Mouse (Mus musculus) liver, embryonic 13.5 days (tissue): ENCODE data around the gene Il31. TPM values are rescaled to one million over a fixed set of nuclear protein-coding genes. Genes with fewer than 3 reads are reported as not detected.
A peak's percentile ranks its signal among the peaks of the same experiment; 100 is the strongest.

Experiments
- ATAC-seq: fragments of 200-750 bp; cut with Nextera tagmentation; 2 replicates; pipeline ENCODE4 v1.8.0; 2017; ENCODE audit warnings: low read depth, mild to moderate bottlenecking, moderate number of reproducible peaks, moderate library complexity
- DNase-seq: peaks from one replicate; pipeline ENCODE4 v3.0.0; 2022
- H3K27ac ChIP-seq: fragments of 300-500 bp; sonication (generic); 2 replicates; pipeline ENCODE4 v1.5.1; 2015; ENCODE audit warnings: moderate library complexity, mild to moderate bottlenecking, inconsistent platforms
- H3K27me3 ChIP-seq: fragments of 300-500 bp; sonication (generic); 2 replicates; pipeline ENCODE4 v1.6.1; 2015; ENCODE audit warnings: mild to moderate bottlenecking, inconsistent platforms
- H3K36me3 ChIP-seq: fragments of 300-500 bp; sonication (generic); 2 replicates; pipeline ENCODE4 v1.6.1; 2015; ENCODE audit warnings: mild to moderate bottlenecking, inconsistent platforms
- H3K4me1 ChIP-seq: fragments of 300-500 bp; sonication (generic); replicated peaks from 2 replicates; pipeline ENCODE4 v1.6.1; 2015; ENCODE audit warnings: inconsistent platforms
- H3K4me2 ChIP-seq: fragments of 300-500 bp; sonication (generic); 2 replicates; pipeline ENCODE4 v1.6.1; 2015; ENCODE audit warnings: inconsistent platforms, mild to moderate bottlenecking, moderate library complexity
- H3K4me3 ChIP-seq: fragments of 300-500 bp; sonication (generic); replicated peaks from 2 replicates; pipeline ENCODE4 v1.5.1; 2015; ENCODE audit warnings: mild to moderate bottlenecking, inconsistent platforms
- H3K9ac ChIP-seq: fragments of 300-500 bp; sonication (generic); 2 replicates; pipeline ENCODE4 v1.6.1; 2015; ENCODE audit warnings: mild to moderate bottlenecking, inconsistent platforms
- H3K9me3 ChIP-seq: fragments of 300-500 bp; sonication (generic); replicated peaks from 2 replicates; pipeline ENCODE4 v1.6.1; 2016; ENCODE audit warnings: inconsistent platforms
- WGBS: fragments of 180-500 bp; shearing (Covaris S2); methylation state at CpG from one replicate; pipeline ENCODE4 v1.1.7; 2015; ENCODE audit not compliant: insufficient replicate concordance; 5-methylcytosine and 5-hydroxymethylcytosine counted together
- polyA plus RNA-seq: library from polyadenylated mRNA; unstranded; fragments of >200 nt; fragmentation: Nextera tagmentation; extraction: Ambion mirVana; gene quantifications from 2 replicates; pipeline ENCODE4 v1.2.1, GENCODE M21; 2015

Il31 gene
- polyA plus RNA-seq: not detected in 2 replicates

GRCm38 (mm10) chr5:123489112-123489785 lies at the start of gene Il31, which contains the start of gene Lrrc43:
Gene Il31, minus strand, starts transcription at chr5:123489489.
Gene Lrrc43, plus strand, starts transcription at chr5:123489305.
- Histone ChIP-seq H3K27ac (no peak within 1 kb of the TSS), H3K9ac (no peak within 1 kb of the TSS), H3K27me3 (peaks cover 30% of the 10 kb centered on the region), H3K4me2 (no peak within 1 kb of the TSS), H3K4me1 (no peaks in the 10 kb centered on the region), H3K4me3 (no peak within 1 kb of the TSS), H3K9me3 (no peaks in the 10 kb centered on the region), H3K36me3 (no peaks in the 10 kb centered on the region)
- WGBS: 7% methylated on average over 25 of the region's 25 CpGs
- no peak for DNase-seq
- no peak for ATAC-seq

DNA sequence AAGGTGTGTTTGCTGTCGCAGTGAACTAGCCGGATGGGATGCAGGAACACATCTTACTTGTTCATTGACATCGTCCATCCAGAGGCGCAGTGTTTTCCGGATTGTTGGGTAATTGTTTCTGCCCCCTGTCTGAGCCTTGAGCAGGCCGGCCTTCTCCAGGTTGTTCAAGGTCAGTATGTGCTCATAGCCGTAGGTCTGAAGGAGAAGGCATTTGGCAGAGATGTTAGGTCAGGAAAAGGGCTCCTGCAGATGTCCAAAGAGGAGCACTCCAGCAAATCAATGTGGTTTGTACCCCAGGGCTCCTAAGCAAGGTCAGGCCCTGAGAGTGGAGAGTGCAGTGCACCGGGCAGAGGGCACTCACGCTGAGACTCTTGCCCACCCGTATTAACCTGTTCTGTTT lies 44.5 kb upstream of the Il31 start:
- Histone ChIP-seq H3K4me1 (peaks cover 4% of the 10 kb centered on the region; the same call in 1 of the 2 replicates), H3K9ac (no peak overlapping the region), H3K36me3 (peaks cover 79% of the 10 kb centered on the region), H3K4me2 (no peak overlapping the region), H3K9me3 (no peaks in the 10 kb centered on the region), H3K27ac (no peak overlapping the region), H3K4me3 (no peak overlapping the region), H3K27me3 (no peaks in the 10 kb centered on the region)
- ATAC-seq: no peak
- WGBS: 87% methylated on average over 10 of the region's 10 CpGs
- DNase-seq: no peak

DNA sequence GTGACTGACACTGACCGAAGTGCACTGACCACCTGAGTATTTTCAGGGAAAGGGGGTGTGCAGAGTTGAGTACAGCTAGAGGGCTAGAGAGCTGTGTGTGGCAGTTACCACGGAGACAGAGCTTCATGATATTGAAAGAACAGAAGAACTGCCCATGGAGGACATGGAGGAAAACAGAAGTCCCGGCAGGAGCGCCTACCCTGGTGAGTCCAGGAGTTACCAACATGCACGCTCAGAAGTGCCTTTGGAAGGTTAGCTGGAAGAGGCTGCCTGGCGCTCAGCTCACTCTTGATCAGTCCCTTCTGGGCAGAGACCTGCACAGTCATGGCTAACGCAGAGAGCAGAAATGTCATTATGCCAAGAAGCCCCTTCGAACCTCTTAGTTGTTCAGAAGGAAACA lies 40.8 kb upstream of the Il31 start:
- Histone ChIP-seq H3K4me2 (no peak overlapping the region), H3K9me3 (no peaks in the 10 kb centered on the region), H3K27ac (no peak overlapping the region), H3K36me3 (peaks cover 67% of the 10 kb centered on the region), H3K4me1 (peaks cover 8% of the 10 kb centered on the region), H3K4me3 (no peak overlapping the region), H3K27me3 (no peaks in the 10 kb centered on the region), H3K9ac (no peak overlapping the region)
- DNase-seq (no peak), ATAC-seq (no peak)
- 78% methylated on average over 8 of the region's 8 CpGs for WGBS

- no peak for DNase-seq
- Histone ChIP-seq H3K27me3 (no peaks in the 10 kb centered on the region), H3K4me1 (peaks cover 16% of the 10 kb centered on the region), H3K36me3 (peaks cover 56% of the 10 kb centered on the region), H3K9ac (no peak overlapping the region), H3K9me3 (no peaks in the 10 kb centered on the region), H3K4me3 (no peak overlapping the region), H3K4me2 (no peak overlapping the region), H3K27ac (no peak overlapping the region)
- 73% methylated on average over 7 of the region's 7 CpGs for WGBS
- ATAC-seq: no peak
These were observed 39.4 kb upstream of the Il31 start for GRCm38 (mm10) chr5:123528641-123529040.

GRCm38 (mm10) chr5:123525916-123526495 lies 36.7 kb upstream of the Il31 start:
- no peak overlapping the region for H3K4me3 ChIP-seq
- H3K9ac ChIP-seq: no peak overlapping the region
- peaks cover 36% of the 10 kb centered on the region for H3K4me1 ChIP-seq
- H3K4me2 ChIP-seq: no peak overlapping the region
- no peak overlapping the region for H3K27ac ChIP-seq
- ATAC-seq: no peak
- H3K36me3 ChIP-seq: peaks cover 29% of the 10 kb centered on the region
- no peaks in the 10 kb centered on the region for H3K9me3 ChIP-seq
- WGBS: 78% methylated on average over 9 of the region's 9 CpGs
- H3K27me3 ChIP-seq: no peaks in the 10 kb centered on the region
- DNase-seq: no peak

DNA sequence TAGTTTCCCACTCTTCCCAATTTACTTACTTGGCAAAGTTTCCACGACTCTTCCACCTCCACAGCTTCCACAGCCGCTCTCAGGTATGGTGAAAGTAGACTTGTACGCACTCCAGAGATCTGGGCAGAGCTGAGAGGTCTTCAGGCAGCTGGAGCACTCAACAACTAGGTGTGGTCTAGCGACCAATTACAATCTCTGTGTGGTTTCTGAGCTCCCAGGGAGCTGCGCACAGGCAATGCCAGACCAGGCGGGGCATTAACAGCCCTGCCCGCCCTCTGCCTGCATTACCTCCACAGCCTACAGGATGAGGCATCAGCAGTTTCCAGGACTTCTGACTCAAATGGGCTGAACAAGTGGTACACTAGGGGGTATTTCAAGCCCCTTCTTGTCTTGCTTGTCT lies 36.0 kb upstream of the Il31 start, which contains the start of gene Gm49027:
TSS of gene Gm49027 (minus strand) at position 208 of the 400 bp plus-strand sequence.
- DNase-seq (no peak), ATAC-seq (no peak)
- peak within 1 kb of the TSS; percentile 73 for H3K9ac ChIP-seq
- WGBS: 67% methylated on average over 7 of the region's 7 CpGs
- H3K9me3 ChIP-seq: no peaks in the 10 kb centered on the region
- H3K27ac ChIP-seq: peak within 1 kb of the TSS; percentile 72
- peaks cover 22% of the 10 kb centered on the region for H3K36me3 ChIP-seq
- H3K4me2 ChIP-seq: peak within 1 kb of the TSS; percentile 94
- peak within 1 kb of the TSS; percentile 93 for H3K4me3 ChIP-seq
- H3K27me3 ChIP-seq: no peaks in the 10 kb centered on the region
- H3K4me1 ChIP-seq: peaks cover 36% of the 10 kb centered on the region

- WGBS: 1% methylated on average over 27 of the region's 27 CpGs
- Histone ChIP-seq H3K36me3 (peaks cover 19% of the 10 kb centered on the region), H3K4me1 (peaks cover 36% of the 10 kb centered on the region), H3K27me3 (no peaks in the 10 kb centered on the region), H3K4me3 (peak overlapping the region; percentile 93), H3K9me3 (no peaks in the 10 kb centered on the region), H3K4me2 (peak overlapping the region; percentile 94), H3K9ac (peak overlapping the region; percentile 73), H3K27ac (peak overlapping the region; percentile 72)
- DNase-seq (no peak), ATAC-seq (peak; percentile 92)
These were observed 35.1 kb upstream of the Il31 start for GRCm38 (mm10) chr5:123524393-123524750.

- peak; percentile 99 for DNase-seq
- Histone ChIP-seq H3K9ac (peak within 1 kb of the TSS; percentile 86), H3K4me2 (peak within 1 kb of the TSS; percentile 94), H3K4me3 (peak within 1 kb of the TSS; percentile 93), H3K36me3 (peaks cover 19% of the 10 kb centered on the region), H3K27ac (peak within 1 kb of the TSS; percentile 74), H3K27me3 (no peaks in the 10 kb centered on the region), H3K4me1 (peaks cover 36% of the 10 kb centered on the region), H3K9me3 (no peaks in the 10 kb centered on the region)
- peak; percentile 95 for ATAC-seq
- WGBS: under 1% methylated on average over 78 of the region's 82 CpGs
These were observed 34.6 kb upstream of the Il31 start, which contains the start of gene Diablo for GRCm38 (mm10) chr5:123523692-123524392. Gene Diablo, minus strand, starts transcription at chr5:123524176.

- no peak for DNase-seq
- H3K4me3 ChIP-seq: no peak overlapping the region; the same call in 1 of the 2 replicates
These were observed 32.9 kb upstream of the Il31 start for GRCm38 (mm10) chr5:123522166-123522565.

DNA sequence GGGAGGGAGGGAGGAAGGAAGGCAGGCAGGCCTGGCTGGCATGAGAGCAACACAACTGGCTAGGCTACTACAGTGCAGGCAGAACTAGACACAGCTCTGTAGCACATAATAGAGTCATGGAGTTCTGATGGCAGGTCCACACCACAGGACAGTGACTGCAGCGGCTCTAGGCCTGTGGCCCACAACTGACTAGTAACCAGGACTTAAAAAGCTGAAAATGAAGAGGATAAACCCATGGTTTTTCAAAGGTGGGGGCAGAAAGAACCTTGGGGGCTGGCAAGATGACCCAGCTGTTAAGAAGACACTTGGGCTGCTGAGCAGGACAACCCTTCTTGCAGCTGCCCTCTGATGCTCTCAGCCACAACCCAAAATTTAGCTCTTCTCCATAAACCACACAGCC lies 32.3 kb upstream of the Il31 start:
- Histone ChIP-seq H3K9me3 (no peaks in the 10 kb centered on the region), H3K27ac (no peak overlapping the region), H3K4me1 (peaks cover 36% of the 10 kb centered on the region), H3K4me3 (no peak overlapping the region), H3K4me2 (no peak overlapping the region), H3K36me3 (peaks cover 34% of the 10 kb centered on the region), H3K27me3 (no peaks in the 10 kb centered on the region), H3K9ac (no peak overlapping the region)
- no peak for ATAC-seq
- no peak for DNase-seq
- 86% methylated on average over 1 of the region's 1 CpGs for WGBS

More at GRCm38 (mm10) chr5:123522166-123522565, 32.9 kb upstream of the Il31 start:
- H3K4me1 ChIP-seq: peaks cover 36% of the 10 kb centered on the region
- no peaks in the 10 kb centered on the region for H3K9me3 ChIP-seq
- 52% methylated on average over 1 of the region's 1 CpGs for WGBS
- peaks cover 28% of the 10 kb centered on the region for H3K36me3 ChIP-seq
- ATAC-seq: no peak
- no peaks in the 10 kb centered on the region for H3K27me3 ChIP-seq
- peak overlapping the region; percentile 94 for H3K4me2 ChIP-seq
- no peak overlapping the region for H3K9ac ChIP-seq
- H3K27ac ChIP-seq: no peak overlapping the region

DNA sequence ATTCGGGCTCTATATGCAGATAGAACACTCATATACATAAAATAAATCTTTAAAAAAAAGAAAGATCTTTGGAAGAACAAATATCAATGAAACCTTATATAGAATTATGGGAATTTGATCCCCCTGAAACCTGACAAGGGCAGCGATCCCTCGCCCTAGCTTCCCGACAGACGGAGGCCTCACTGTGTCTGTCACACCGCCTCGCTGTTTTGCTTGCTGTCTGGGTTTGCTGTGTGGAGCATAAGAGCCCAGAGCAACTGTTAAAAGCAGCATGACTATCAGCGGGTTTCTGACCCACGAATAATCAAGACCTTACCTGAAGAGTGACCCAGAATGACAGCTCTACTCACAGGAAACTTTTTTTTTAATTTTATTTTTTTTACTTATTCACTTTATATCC lies 31.4 kb upstream of the Il31 start:
- peaks cover 41% of the 10 kb centered on the region for H3K36me3 ChIP-seq
- H3K4me2 ChIP-seq: no peak overlapping the region
- peaks cover 33% of the 10 kb centered on the region for H3K4me1 ChIP-seq
- no peak overlapping the region for H3K9ac ChIP-seq
- H3K4me3 ChIP-seq: no peak overlapping the region
- no peaks in the 10 kb centered on the region for H3K9me3 ChIP-seq
- DNase-seq (no peak), ATAC-seq (no peak)
- H3K27ac ChIP-seq: no peak overlapping the region
- no peaks in the 10 kb centered on the region for H3K27me3 ChIP-seq
- WGBS: 82% methylated on average over 9 of the region's 9 CpGs
